Mouse (Mus musculus) heart, embryonic 12.5 days (tissue): ENCODE measurements around the gene Ccdc63. TPM values are rescaled to one million over a fixed set of nuclear protein-coding genes. Genes with fewer than 3 reads are reported as not detected.

Experiments
- ATAC-seq: fragments of 200-750 bp; cut with Nextera tagmentation; 2 replicates; pipeline ENCODE4 v1.8.0; 2017; ENCODE audit warnings: moderate TSS enrichment, moderate library complexity; ENCODE audit not compliant: insufficient number of reproducible peaks, low FRiP score
- H3K27ac ChIP-seq: fragments of 300-500 bp; sonication (generic); 2 replicates; pipeline ENCODE4 v1.5.1; 2016; ENCODE audit warnings: mild to moderate bottlenecking, moderate library complexity; ENCODE audit not compliant: poor library complexity, severe bottlenecking
- H3K27me3 ChIP-seq: fragments of 300-500 bp; sonication (generic); replicated peaks from 2 replicates; pipeline ENCODE4 v1.6.1; 2016; ENCODE audit warnings: mild to moderate bottlenecking, moderate library complexity
- H3K36me3 ChIP-seq: fragments of 300-500 bp; sonication (generic); 2 replicates; pipeline ENCODE4 v1.6.1; 2016; ENCODE audit warnings: mild to moderate bottlenecking, moderate library complexity
- H3K4me1 ChIP-seq: fragments of 300-500 bp; sonication (generic); replicated peaks from 2 replicates; pipeline ENCODE4 v1.6.1; 2016; ENCODE audit warnings: mild to moderate bottlenecking
- H3K4me2 ChIP-seq: fragments of 300-500 bp; sonication (generic); 2 replicates; pipeline ENCODE4 v1.6.1; 2016; ENCODE audit warnings: mild to moderate bottlenecking, moderate library complexity
- H3K4me3 ChIP-seq: fragments of 300-500 bp; sonication (generic); 2 replicates; pipeline ENCODE4 v1.5.1; 2016; ENCODE audit warnings: mild to moderate bottlenecking
- H3K9ac ChIP-seq: fragments of 300-500 bp; sonication (generic); 2 replicates; pipeline ENCODE4 v1.6.1; 2016; ENCODE audit warnings: mild to moderate bottlenecking, moderate library complexity
- H3K9me3 ChIP-seq: fragments of 300-500 bp; sonication (generic); replicated peaks from 2 replicates; pipeline ENCODE4 v1.6.1; 2016; ENCODE audit warnings: mild to moderate bottlenecking, moderate library complexity
- WGBS: fragments of 180-500 bp; shearing (Covaris S2); methylation state at CpG from one replicate; pipeline ENCODE4 v1.1.7; 2016; 5-methylcytosine and 5-hydroxymethylcytosine counted together
- polyA plus RNA-seq: library from polyadenylated mRNA; unstranded; fragments of >200 nt; fragmentation: Nextera tagmentation; extraction: Ambion mirVana; gene quantifications from 2 replicates; pipeline ENCODE4 v1.2.1, GENCODE M21; 2016

Ccdc63 gene
- polyA plus RNA-seq, 1 experiment from 2014 or later = 0.33 TPM

DNA sequence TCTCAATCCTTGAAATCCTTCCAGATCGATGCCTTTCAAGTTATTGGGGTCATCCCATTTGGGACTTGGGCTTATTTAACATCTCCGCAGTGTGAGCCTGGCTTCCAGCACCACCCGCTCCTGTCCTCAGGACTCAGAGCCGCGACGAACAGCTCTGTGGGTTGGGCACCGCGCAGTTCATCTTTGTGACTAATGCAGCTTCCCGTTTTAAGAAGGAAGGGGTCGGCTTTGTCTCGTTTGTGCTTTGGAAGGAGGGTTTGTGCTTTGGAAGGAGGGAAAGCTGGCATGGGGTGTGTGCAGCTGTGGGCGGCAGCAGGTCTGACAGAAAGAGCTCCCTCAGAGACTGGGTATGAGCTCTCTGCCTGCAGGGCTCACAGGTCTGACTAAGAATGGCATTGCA is 37.5 kb downstream of the Ccdc63 start:
- Histone ChIP-seq H3K27me3 (peaks cover 22% of the 10 kb centered on the region), H3K4me3 (peak overlapping the region; percentile 58), H3K4me1 (peaks cover 26% of the 10 kb centered on the region), H3K9me3 (no peaks in the 10 kb centered on the region), H3K27ac (peak overlapping the region; percentile 98), H3K9ac (peak overlapping the region; percentile 88), H3K36me3 (peaks cover 53% of the 10 kb centered on the region), H3K4me2 (peak overlapping the region; percentile 79)
- WGBS = 32% methylated on average over 12 of the region's 12 CpGs
- ATAC-seq = no peak

DNA sequence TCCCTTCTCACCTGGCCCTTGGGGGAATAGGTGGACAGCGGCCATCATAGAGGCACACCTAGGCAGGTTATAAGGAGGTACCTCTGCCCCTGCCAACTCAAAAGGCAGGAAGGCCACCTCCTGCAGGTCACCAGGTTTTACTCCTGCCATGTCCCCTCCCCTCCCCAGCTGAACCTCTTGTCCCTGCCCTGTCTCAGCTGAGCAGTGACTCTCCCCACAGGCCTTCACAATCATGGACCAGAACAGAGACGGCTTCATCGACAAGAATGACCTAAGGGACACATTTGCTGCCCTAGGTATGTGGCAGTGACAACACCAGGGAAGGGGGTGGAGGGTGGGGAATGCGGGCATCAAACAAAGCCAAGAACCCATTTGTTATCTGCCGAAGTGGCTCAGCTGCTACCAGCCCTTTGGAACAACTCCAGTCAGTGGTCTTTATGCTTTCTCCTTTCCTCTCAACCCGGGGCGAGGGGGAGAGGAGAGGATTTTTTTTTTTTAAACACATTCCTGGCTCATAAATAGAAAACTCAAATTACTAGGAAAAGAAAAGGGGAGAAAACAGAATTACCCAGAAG is 38.1 kb downstream of the Ccdc63 start:
- peaks cover 24% of the 10 kb centered on the region for H3K4me1 ChIP-seq
- H3K27ac ChIP-seq = peak overlapping the region; percentile 98
- peak overlapping the region; percentile 58 for H3K4me3 ChIP-seq
- peaks cover 22% of the 10 kb centered on the region for H3K27me3 ChIP-seq
- H3K36me3 ChIP-seq = peaks cover 50% of the 10 kb centered on the region
- peak overlapping the region; percentile 79 for H3K4me2 ChIP-seq
- H3K9ac ChIP-seq = peak overlapping the region; percentile 88
- WGBS = 15% methylated on average over 7 of the region's 7 CpGs
- no peak for ATAC-seq
- no peaks in the 10 kb centered on the region for H3K9me3 ChIP-seq

GRCm38 (mm10) chr5:122094439-122094838 is 46.2 kb downstream of the Ccdc63 start:
- H3K4me2 ChIP-seq = peak overlapping the region; percentile 65
- peaks cover 52% of the 10 kb centered on the region for H3K4me1 ChIP-seq
- H3K27me3 ChIP-seq = no peaks in the 10 kb centered on the region
- H3K9ac ChIP-seq = peak overlapping the region; percentile 70; the same call in 1 of the 2 replicates
- no peaks in the 10 kb centered on the region for H3K36me3 ChIP-seq
- H3K9me3 ChIP-seq = 0 out of 2 replicates have a peak, but pooled peaks cover 3% of the 10 kb centered on the region
- WGBS = 37% methylated on average over 10 of the region's 10 CpGs
- ATAC-seq = peak; percentile 71
- peak overlapping the region; percentile 88 for H3K27ac ChIP-seq
- H3K4me3 ChIP-seq = peak overlapping the region; percentile 36

DNA sequence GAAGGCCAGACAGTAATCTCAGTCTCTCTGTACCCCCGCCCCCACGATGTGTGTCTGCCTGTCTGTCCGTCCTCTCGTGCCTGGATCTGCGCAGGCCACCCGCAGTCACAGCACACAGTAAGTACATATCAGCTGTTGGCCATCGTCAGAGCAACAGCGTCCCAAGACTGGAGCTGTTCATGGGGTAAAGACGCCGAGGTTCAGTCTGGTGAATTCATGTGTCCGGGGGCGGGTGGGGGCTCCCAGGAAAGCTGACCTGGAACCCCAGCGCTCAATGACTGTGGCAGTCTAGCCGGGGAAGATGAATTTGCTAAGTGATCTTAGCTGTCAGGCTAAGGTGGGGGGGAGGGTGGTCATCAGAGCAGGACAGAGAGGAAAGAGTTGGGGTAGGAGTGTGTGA is 46.9 kb downstream of the Ccdc63 start:
- WGBS = 57% methylated on average over 14 of the region's 14 CpGs
- H3K9me3 ChIP-seq = 0 out of 2 replicates have a peak, but pooled peaks cover 3% of the 10 kb centered on the region
- peak overlapping the region; percentile 88 for H3K27ac ChIP-seq
- peak overlapping the region; percentile 65 for H3K4me2 ChIP-seq
- H3K36me3 ChIP-seq = no peaks in the 10 kb centered on the region
- peak overlapping the region; percentile 70 for H3K9ac ChIP-seq
- peaks cover 48% of the 10 kb centered on the region for H3K4me1 ChIP-seq
- H3K27me3 ChIP-seq = no peaks in the 10 kb centered on the region
- no peak for ATAC-seq
- peak overlapping the region; percentile 36 for H3K4me3 ChIP-seq

- Histone ChIP-seq H3K27ac (peak overlapping the region; percentile 88), H3K9ac (peak overlapping the region; percentile 70; the same call in 1 of the 2 replicates), H3K4me3 (peak overlapping the region; percentile 36), H3K36me3 (no peaks in the 10 kb centered on the region), H3K27me3 (no peaks in the 10 kb centered on the region), H3K9me3 (0 out of 2 replicates have a peak, but pooled peaks cover 3% of the 10 kb centered on the region), H3K4me1 (peaks cover 38% of the 10 kb centered on the region), H3K4me2 (peak overlapping the region; percentile 65)
- ATAC-seq = peak; percentile 81
- 33% methylated on average over 11 of the region's 11 CpGs for WGBS
These were observed 47.8 kb downstream of the Ccdc63 start for GRCm38 (mm10) chr5:122092794-122093193.

DNA sequence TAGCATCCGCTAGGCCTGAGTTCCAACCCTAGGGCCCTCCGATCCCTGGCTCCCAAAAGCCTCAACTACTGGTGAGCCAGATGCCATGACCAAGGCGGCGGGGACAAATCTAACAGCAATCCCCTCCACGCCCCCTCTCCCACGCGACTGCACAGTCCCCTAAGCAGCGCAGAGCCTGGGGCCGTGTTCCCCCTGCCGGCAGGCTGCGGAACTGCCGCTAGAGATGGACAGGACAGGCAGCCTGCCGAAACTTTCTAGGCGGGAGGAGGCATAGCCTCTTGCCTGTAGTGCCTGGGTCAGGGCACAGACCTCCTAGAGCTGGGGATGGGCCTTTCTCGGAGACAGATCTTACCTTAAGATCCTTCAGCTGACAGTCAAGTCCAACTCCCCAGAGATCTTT is 49.6 kb downstream of the Ccdc63 start:
- Histone ChIP-seq H3K9me3 (0 out of 2 replicates have a peak, but pooled peaks cover 3% of the 10 kb centered on the region), H3K27ac (peak overlapping the region; percentile 88; the same call in 1 of the 2 replicates), H3K9ac (no peak overlapping the region), H3K27me3 (no peaks in the 10 kb centered on the region), H3K4me1 (peaks cover 35% of the 10 kb centered on the region), H3K36me3 (no peaks in the 10 kb centered on the region), H3K4me3 (no peak overlapping the region), H3K4me2 (no peak overlapping the region)
- WGBS = 21% methylated on average over 15 of the region's 15 CpGs
- ATAC-seq = no peak

GRCm38 (mm10) chr5:122089664-122090063 is 51.0 kb downstream of the Ccdc63 start:
- Histone ChIP-seq H3K4me3 (no peak overlapping the region), H3K9ac (no peak overlapping the region), H3K4me2 (no peak overlapping the region), H3K27me3 (no peaks in the 10 kb centered on the region), H3K36me3 (no peaks in the 10 kb centered on the region), H3K4me1 (peaks cover 40% of the 10 kb centered on the region), H3K9me3 (no peaks in the 10 kb centered on the region), H3K27ac (no peak overlapping the region)
- no peak for ATAC-seq
- WGBS = 77% methylated on average over 8 of the region's 8 CpGs

- Histone ChIP-seq H3K4me3 (no peak overlapping the region), H3K9ac (no peak overlapping the region), H3K9me3 (no peaks in the 10 kb centered on the region), H3K4me2 (no peak overlapping the region), H3K4me1 (peaks cover 35% of the 10 kb centered on the region), H3K36me3 (no peaks in the 10 kb centered on the region), H3K27ac (no peak overlapping the region), H3K27me3 (no peaks in the 10 kb centered on the region)
- 5% methylated on average over 5 of the region's 5 CpGs for WGBS
- peak; percentile 22; the same call in 1 of the 2 replicates for ATAC-seq
These were observed 51.7 kb downstream of the Ccdc63 start for GRCm38 (mm10) chr5:122088917-122089316.

GRCm38 (mm10) chr5:122086121-122086520 is 54.5 kb downstream of the Ccdc63 start:
- H3K4me3 ChIP-seq = no peak overlapping the region
- ATAC-seq = no peak
- no peak overlapping the region for H3K9ac ChIP-seq
- H3K27me3 ChIP-seq = no peaks in the 10 kb centered on the region
- H3K9me3 ChIP-seq = no peaks in the 10 kb centered on the region
- H3K4me2 ChIP-seq = no peak overlapping the region
- WGBS = 49% methylated on average over 3 of the region's 3 CpGs
- peaks cover 14% of the 10 kb centered on the region for H3K4me1 ChIP-seq
- H3K36me3 ChIP-seq = no peaks in the 10 kb centered on the region
- no peak overlapping the region for H3K27ac ChIP-seq

- Histone ChIP-seq H3K4me2 (peak overlapping the region; percentile 39), H3K27me3 (no peaks in the 10 kb centered on the region), H3K9me3 (no peaks in the 10 kb centered on the region), H3K4me3 (no peak overlapping the region), H3K36me3 (no peaks in the 10 kb centered on the region), H3K4me1 (peaks cover 16% of the 10 kb centered on the region), H3K9ac (no peak overlapping the region), H3K27ac (no peak overlapping the region)
- WGBS = 69% methylated on average over 7 of the region's 7 CpGs
- no peak for ATAC-seq
These were observed 55.3 kb downstream of the Ccdc63 start for GRCm38 (mm10) chr5:122085291-122085690.

DNA sequence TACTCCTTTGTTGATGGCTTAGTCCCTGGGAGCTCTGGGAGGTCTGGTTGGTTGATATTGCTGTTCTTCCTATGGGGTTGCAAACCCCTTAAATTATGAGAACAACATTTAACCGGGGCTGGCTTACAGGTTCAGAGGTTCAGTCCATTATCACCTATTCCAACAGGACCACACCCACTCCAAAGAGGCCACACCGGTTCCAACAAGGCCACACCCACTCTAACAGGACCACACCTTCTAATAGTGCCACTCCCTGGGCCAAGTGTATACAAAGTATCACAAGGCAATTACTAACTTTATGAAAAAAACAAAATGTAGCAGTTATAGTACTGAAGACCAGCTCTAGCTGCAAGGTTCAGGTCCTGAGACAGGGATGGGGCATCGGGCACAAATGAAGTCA is 56.2 kb downstream of the Ccdc63 start:
- no peaks in the 10 kb centered on the region for H3K9me3 ChIP-seq
- peaks cover 16% of the 10 kb centered on the region for H3K4me1 ChIP-seq
- no peak overlapping the region for H3K4me3 ChIP-seq
- no peaks in the 10 kb centered on the region for H3K36me3 ChIP-seq
- WGBS = 62% methylated on average over 3 of the region's 3 CpGs
- H3K27ac ChIP-seq = no peak overlapping the region
- H3K9ac ChIP-seq = no peak overlapping the region
- H3K27me3 ChIP-seq = no peaks in the 10 kb centered on the region
- H3K4me2 ChIP-seq = no peak overlapping the region
- ATAC-seq = no peak

DNA sequence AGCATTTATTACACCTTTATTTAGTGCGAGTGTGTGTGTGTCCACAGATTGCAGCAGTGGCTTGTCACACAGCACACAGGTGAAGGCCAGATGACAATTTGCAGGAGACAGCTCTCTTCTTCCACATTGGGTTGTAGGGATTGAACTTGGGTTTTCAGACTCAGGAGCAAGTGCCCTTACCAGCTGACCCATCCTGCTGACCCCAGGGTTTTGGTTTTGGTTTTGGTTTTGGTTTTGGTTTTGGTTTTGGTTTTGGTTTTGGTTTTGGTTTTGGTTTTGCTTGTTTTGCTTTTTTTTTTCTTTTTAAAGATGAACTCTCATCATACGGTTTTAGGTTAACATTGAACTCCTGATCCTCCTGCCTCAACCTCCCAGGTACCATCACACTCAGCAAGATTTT is 57.3 kb downstream of the Ccdc63 start:
- no peaks in the 10 kb centered on the region for H3K36me3 ChIP-seq
- H3K9ac ChIP-seq = no peak overlapping the region
- H3K9me3 ChIP-seq = peaks cover 4% of the 10 kb centered on the region; the same call in 1 of the 2 replicates
- peaks cover 16% of the 10 kb centered on the region for H3K4me1 ChIP-seq
- H3K27me3 ChIP-seq = no peaks in the 10 kb centered on the region
- H3K4me2 ChIP-seq = no peak overlapping the region
- H3K27ac ChIP-seq = no peak overlapping the region
- H3K4me3 ChIP-seq = no peak overlapping the region
- ATAC-seq = no peak
- 91% methylated on average over 2 of the region's 2 CpGs for WGBS
